Mouse (Mus musculus) regulatory T cell (primary cell): ENCODE results near the gene Atp5b.

Experiments used
- in situ Hi-C: fragments of 300-600 bp; cut with MboI, MseI; formaldehyde crosslinking; loops from one replicate; pipeline ENCODE4 v1.15.1; 2025; ENCODE audit warnings: high pct_unique_total_duplicates

The Atp5b gene

GRCm38 (mm10) chr10:128096693-128097586 is 13.9 kb downstream of the Atp5b start:
- in situ Hi-C loops, result loop anchor here (5.0 kb wide), 1 partner anchor 95 kb away; the partner anchor contains the start of gene Gls2

- in situ Hi-C loops, result loop anchor here (5.0 kb wide), 1 partner anchor 95 kb away; the partner anchor contains the start of gene Gls2
Measured at GRCm38 (mm10) chr10:128097587-128097971, 14.5 kb downstream of the Atp5b start.

- in situ Hi-C loops, result no loop called here
Measured at GRCm38 (mm10) chr10:128110103-128110761, 27.2 kb downstream of the Atp5b start.

- in situ Hi-C loops, result no loop called here
Measured at GRCm38 (mm10) chr10:128111227-128111626, 28.2 kb downstream of the Atp5b start.

GRCm38 (mm10) chr10:128123833-128124232 is 40.8 kb downstream of the Atp5b start:
- in situ Hi-C loops, result no loop called here

- in situ Hi-C loops, result no loop called here
Measured at GRCm38 (mm10) chr10:128124831-128125230, 41.8 kb downstream of the Atp5b start.

- in situ Hi-C loops, result no loop called here
Measured at GRCm38 (mm10) chr10:128125951-128126350, 42.9 kb downstream of the Atp5b start.

- in situ Hi-C loops, result no loop called here
Measured at GRCm38 (mm10) chr10:128127497-128127896, 44.4 kb downstream of the Atp5b start.

GRCm38 (mm10) chr10:128128143-128128542 is 45.1 kb downstream of the Atp5b start:
- in situ Hi-C loops, result no loop called here

GRCm38 (mm10) chr10:128131297-128131696 is 48.2 kb downstream of the Atp5b start:
- in situ Hi-C loops, result no loop called here

GRCm38 (mm10) chr10:128131812-128132211 is 48.7 kb downstream of the Atp5b start:
- in situ Hi-C loops, result no loop called here

- in situ Hi-C loops, result no loop called here
Measured at GRCm38 (mm10) chr10:128133650-128134332, 50.7 kb downstream of the Atp5b start.

- in situ Hi-C loops, result no loop called here
Measured at GRCm38 (mm10) chr10:128135374-128135773, 52.3 kb downstream of the Atp5b start.
